Mouse (Mus musculus) liver, adult (tissue): ENCODE results near the gene Sult1c2.

ENCODE experiments used
- GATA4 ChIP-seq: IDR thresholded peaks from 2 replicates; pipeline ENCODE4 v1.6.1; 2014; ENCODE audit warnings: mild to moderate bottlenecking, low read length; ENCODE audit not compliant: insufficient replicate concordance

The Sult1c2 gene

DNA sequence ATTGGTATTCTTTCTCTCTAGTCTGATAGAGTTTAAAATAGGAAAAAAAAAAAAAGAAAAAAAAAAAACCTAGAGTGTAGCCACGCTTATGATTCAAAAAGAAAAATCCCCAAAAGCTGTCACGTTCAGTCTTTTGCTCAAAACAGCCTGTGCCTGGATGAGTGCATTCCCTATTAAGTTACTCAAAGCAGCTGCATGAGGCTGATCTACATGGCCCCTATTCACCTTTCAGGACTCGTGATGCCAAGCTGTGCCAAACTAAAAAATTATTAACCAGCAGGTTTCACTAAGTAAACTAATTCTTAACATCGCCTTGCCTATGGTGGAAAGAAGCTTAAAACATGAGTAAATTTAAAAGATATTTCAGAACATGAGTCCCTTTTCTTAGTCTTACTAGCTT lies at the start of gene Sult1c2:
TSS of gene Sult1c2 (minus strand) at position 134 of the 400 bp plus-strand sequence.
- no peak for TF ChIP-seq GATA4

DNA sequence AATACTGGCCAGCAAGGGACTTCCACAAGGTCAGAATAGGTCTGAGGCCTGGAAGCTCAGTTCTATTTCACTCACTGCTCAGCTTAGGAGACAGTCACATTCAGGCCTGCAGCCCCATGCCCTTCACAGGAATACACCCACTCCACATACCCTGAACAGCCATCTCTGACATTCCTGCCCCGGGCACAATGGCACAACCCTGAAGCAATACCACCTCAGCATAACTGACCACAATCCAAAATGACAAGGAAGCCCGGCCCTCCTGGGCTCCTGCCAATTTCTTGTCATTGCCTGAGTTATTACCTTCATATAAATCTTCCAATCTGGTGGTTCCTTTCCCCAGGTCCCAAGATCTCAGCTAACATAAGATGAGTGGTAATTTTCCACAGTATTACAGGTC lies 28.3 kb upstream of the Sult1c2 start:
- no peak for TF ChIP-seq GATA4

DNA sequence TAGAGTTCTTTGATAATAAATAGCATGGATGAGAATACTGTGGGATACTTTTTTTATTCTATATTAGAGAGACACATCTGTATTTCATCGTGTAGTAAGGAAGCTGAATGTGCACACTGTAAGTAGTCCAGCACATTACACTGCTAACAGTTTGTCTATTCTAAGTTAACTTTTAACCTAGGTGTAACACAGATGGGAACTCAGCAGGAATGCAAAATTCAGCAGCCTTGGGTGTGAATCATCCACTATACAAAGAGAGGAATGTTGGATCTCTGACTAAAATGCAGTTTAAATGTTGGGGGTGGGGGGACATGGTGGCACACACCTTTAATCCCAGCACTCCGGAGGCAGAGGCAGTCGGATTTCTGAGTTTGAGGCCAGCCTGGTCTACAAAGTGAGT lies 26.1 kb upstream of the Sult1c2 start:
- no peak for TF ChIP-seq GATA4

DNA sequence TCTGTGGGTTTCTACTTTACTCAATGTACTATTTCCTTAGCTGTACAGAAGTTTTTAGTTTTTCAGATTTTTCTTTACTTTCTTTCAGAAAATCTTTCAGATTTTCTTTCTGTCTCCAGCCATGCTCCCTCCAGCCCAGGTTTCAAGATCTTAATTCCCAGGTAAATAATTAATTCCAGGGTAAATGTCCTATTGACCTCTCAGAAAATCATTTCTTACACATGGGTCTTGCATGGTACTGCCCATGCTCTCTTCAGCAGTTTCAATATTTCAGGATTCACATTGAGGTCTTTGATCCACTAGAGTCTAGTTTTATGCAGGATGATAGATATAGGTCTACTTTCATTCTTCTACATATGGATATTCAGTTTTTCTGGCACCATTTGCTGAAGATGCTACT lies 23.8 kb upstream of the Sult1c2 start:
- no peak for TF ChIP-seq GATA4

DNA sequence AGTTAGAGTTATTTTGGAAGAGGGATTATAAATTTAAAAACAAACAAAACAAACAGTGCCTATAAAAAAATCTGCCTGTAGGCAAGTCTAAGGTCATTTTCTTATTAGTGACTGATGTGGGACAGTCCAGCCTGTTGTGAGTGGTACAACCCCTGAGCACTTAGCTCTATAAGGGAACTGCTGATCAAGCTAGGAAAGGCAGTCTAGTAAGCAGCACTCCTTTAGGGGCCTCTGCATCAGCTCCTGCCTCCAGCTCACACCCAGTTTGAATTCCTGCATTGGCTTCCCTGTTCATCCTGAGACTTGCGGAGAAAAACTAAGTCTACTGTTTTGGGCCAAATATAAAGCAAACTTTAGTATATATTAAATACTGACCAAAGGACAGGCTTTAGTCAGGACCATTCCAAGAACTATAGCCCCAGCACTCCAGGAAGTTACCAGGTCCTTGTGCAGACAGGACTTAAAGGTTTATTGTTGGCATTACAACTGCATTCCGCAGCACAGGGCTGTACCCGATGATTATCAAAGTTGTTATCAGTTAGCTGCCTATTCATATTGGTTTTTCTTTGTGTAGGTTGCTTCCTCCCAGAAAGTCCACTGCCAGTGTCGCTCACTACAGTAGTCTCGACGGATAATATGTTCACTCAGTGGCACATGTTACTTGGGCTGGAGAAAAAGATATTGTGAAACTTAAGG lies 19.3 kb upstream of the Sult1c2 start:
- TF ChIP-seq GATA4 = no peak

DNA sequence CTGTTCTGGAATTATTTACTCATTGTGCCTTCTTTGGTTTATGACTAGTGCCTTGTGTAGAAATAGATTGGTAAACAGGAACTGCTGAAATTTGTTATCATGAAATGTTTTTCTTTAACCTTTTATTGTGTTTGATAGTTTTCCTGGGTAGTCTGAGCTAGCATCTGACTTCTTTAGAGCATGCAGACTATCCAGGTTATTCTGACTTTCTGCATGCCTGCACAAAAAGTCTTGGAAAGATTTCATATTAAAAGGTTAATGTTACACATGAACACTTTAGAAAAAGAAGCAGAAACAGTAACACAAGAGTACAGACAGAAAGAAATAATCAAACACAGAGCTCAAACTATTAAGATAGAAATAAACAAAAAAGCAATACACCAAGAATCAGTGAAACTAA lies 14.4 kb upstream of the Sult1c2 start:
- no peak for TF ChIP-seq GATA4

DNA sequence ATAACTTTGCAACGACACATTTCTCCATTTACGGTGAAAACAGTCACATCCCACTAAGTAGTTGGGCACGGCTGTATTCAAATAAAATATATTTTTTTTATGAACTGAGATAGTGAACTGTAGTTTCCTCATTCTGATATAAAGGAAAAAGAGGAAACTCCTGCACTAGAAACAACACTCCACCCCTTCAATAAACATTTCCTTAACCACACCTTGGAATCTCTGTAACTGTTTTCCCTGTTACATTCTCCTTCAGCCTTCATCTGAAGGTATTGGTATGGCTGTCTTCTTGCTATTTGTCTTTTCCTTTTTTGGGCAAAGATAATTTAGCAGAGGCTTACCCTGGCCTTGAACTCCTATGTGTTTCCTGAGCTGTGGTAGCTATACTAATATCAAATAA lies 8.9 kb upstream of the Sult1c2 start:
- no peak for TF ChIP-seq GATA4

DNA sequence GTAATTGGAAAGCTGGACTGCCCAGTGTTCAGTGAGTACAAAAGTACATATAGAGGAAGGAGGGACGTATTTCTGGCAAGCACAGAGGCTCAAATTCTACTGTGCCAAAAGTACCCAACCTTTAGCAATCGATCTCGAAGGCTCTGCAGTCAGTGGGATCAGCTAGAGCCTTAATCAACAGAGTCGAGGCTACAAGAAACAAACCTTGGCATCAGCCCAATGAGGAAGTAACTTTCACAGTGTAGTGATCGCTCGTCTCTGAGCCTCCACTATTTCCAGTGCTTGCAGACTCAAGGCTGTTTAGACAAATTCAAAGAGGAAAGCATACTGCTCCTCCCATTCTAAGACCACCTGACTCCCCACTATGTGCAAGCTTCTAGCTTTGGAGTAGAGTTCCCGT lies 343 bp downstream of the Sult1c2 start:
- TF ChIP-seq GATA4 = no peak

DNA sequence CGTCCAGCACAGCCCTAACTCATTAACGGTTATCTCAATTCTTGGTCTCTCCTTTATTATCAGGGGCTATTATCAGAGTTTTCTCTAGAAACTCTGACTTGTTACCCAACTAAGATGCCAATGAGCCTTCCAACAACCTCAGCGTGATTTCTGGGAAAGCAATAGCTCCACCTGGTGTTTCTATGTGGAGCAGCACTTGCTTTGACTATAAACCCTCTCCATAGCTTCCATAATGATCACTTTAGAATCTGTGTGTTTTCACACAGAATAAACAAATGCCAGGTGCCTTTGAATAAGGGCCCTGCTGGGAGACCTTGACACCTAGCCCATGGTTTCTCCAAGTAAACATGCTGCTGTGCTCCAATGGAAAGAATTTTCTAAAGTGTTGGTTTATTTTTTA lies 12.8 kb downstream of the Sult1c2 start:
- no peak for TF ChIP-seq GATA4

DNA sequence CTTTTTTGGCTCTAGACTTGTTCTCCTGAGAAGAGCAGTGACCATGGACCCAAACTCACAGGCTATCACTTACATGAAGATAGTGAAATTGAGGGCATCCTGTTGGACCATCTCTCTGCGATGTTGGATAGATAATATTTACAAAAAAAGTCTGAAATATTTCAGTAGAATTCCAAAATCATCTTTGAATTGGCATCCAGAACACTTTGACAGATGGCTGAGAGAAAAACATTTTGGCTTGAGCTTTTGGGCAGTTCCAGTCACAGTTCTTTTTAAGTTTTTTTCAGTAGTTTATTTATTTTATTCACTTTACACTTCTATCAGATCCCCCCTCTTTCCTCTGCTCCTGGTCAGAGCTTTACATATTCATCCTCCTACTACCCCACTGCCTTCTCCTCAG lies 62.8 kb downstream of the Sult1c2 start:
- no peak for TF ChIP-seq GATA4
